Mouse (Mus musculus): ENCODE measurements around the gene Plekhb2. TPM values are rescaled to one million over a fixed set of nuclear protein-coding genes. Genes with fewer than 3 reads are reported as not detected.

Plekhb2 gene
- polyA plus RNA-seq, 1 experiment from 2014 or later: 18.3 TPM

DNA sequence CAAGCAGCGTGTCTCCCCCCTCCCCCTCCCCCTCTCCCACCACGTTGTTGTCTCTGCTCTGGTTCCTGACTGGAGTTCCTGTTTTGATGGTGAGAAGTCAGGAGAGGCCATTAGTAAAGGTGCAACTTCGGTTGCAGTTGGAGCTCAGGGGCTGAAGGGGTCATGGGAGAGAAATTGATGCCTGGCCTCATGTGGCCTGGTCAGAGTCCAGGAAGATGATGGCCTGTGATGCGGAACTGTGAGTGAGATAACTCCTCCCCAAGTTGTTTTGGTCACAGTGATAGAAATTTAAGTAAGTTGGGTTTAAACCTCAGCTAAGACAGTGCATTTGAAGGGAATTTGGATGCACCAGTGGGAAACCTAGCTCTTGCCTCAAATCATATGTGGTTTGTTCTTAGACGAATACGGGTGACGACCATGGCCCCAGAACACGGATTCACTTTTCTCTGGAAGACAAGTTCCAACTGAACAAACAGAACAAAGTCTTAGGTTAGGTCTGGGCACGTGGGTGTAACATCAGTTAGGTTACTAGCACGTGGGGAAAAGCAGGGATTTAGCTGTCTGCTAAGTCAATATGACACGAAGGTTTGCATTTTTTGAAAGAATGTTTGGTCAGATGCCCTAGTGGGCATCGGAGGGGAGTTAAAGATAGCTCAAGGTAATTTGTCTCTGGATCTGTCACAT, 5.4 kb downstream of the Plekhb2 start:
- H3K4me1 ChIP-seq (ENCODE audit: control insufficient read depth, insufficient read depth, low read length): no peaks in the 10 kb centered on the region
- H3K4me2 ChIP-seq (ENCODE audit: low read depth, low read length): no peak overlapping the region
- H3K27ac ChIP-seq (replicated peaks; ENCODE audit: low read depth, low read length): no peak overlapping the region
- H3K27me3 ChIP-seq (replicated peaks; ENCODE audit: control insufficient read depth, insufficient read depth, low read length): no peaks in the 10 kb centered on the region
- no peak overlapping the region for H3K4me3 ChIP-seq (ENCODE audit: low read depth, low read length)
- no peaks in the 10 kb centered on the region for H3K9me3 ChIP-seq (ENCODE audit: control insufficient read depth, low read length)
- H3K36me3 ChIP-seq (ENCODE audit: control insufficient read depth, insufficient read depth, low read length): no peaks in the 10 kb centered on the region
- WGBS: 65% methylated on average over 12 of the region's 12 CpGs
- DNase-seq (ENCODE audit: low spot score) (no peak), ATAC-seq (ENCODE audit: low read depth) (no peak)
- H3K9ac ChIP-seq (ENCODE audit: low read depth, low read length): no peak overlapping the region

DNA sequence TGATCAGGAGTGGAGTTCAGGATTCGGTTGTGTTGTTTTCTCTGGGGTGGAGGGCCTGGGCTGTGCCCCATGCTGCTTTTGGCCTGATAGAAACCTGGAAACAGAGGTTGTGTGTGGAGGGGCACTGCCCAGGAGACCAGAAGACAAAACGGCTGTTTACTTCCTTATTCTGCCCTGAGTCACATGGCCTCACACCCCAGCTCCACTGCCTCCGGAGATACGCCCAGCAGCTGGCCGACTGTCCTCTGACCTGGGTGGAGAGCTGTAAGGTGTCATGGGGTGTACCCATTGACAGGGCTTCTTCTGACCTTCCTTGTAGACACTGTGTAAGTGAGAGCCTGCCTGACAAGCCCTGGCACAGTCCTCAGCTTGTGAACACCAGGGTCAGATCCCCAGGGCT, 8.9 kb downstream of the Plekhb2 start:
- Histone ChIP-seq H3K27me3 (replicated peaks; ENCODE audit: control insufficient read depth, insufficient read depth, low read length) (no peaks in the 10 kb centered on the region), H3K4me1 (ENCODE audit: control insufficient read depth, insufficient read depth, low read length) (no peaks in the 10 kb centered on the region), H3K4me3 (ENCODE audit: low read depth, low read length) (no peak overlapping the region), H3K4me2 (ENCODE audit: low read depth, low read length) (no peak overlapping the region), H3K9me3 (ENCODE audit: control insufficient read depth, low read length) (no peaks in the 10 kb centered on the region), H3K36me3 (ENCODE audit: control insufficient read depth, insufficient read depth, low read length) (no peaks in the 10 kb centered on the region), H3K9ac (ENCODE audit: low read depth, low read length) (no peak overlapping the region), H3K27ac (replicated peaks; ENCODE audit: low read depth, low read length) (no peak overlapping the region)
- 74% methylated on average over 5 of the region's 5 CpGs for WGBS
- ATAC-seq (ENCODE audit: low read depth) (no peak), DNase-seq (ENCODE audit: low spot score) (no peak)

DNA sequence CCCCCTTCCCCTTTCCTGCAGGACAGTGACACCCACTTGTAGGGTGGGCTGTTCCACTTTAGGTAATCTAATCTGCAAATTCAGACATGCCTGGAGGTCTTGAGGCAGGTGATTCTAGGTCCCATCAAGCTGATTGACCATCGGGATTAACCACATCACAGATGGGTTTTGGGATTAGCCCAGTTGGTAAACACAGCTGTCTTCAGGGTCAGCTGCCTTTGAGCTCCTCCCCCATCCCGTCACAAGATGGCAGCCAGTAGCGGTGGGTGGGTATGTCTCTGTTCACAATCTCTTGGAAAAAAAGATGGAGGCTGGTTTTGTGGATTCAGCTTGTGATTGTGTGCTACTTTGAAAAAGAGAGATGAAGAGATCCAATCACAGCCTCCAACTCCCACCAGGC, 10.0 kb downstream of the Plekhb2 start:
- H3K27me3 ChIP-seq (replicated peaks; ENCODE audit: control insufficient read depth, insufficient read depth, low read length): no peaks in the 10 kb centered on the region
- H3K4me2 ChIP-seq (ENCODE audit: low read depth, low read length): no peak overlapping the region
- H3K9ac ChIP-seq (ENCODE audit: low read depth, low read length): no peak overlapping the region
- ATAC-seq (ENCODE audit: low read depth) (no peak), DNase-seq (ENCODE audit: low spot score) (no peak)
- no peak overlapping the region for H3K4me3 ChIP-seq (ENCODE audit: low read depth, low read length)
- no peaks in the 10 kb centered on the region for H3K9me3 ChIP-seq (ENCODE audit: control insufficient read depth, low read length)
- 79% methylated on average over 3 of the region's 3 CpGs for WGBS
- no peaks in the 10 kb centered on the region for H3K36me3 ChIP-seq (ENCODE audit: control insufficient read depth, insufficient read depth, low read length)
- no peaks in the 10 kb centered on the region for H3K4me1 ChIP-seq (ENCODE audit: control insufficient read depth, insufficient read depth, low read length)
- H3K27ac ChIP-seq (replicated peaks; ENCODE audit: low read depth, low read length): no peak overlapping the region

DNA sequence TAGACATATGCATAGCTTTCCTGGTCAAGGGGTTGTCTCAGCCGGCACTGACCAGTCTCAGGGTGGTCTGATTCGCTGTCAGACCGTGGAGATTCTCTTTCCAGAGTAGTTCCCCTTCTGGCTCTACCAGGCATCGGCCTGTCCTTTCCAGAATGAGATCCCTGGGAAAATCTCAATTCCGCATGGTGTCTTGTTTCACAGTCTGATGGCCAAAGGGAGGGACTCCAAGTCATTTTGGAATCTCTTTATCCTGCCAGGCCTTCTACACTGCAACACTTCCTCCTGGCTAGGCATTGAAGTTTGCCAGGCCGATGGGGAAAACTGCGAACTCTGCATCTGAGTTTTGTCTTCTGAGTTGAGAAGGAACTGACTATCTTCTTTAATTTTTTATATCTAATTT, 10.4 kb downstream of the Plekhb2 start:
- no peak overlapping the region for H3K9ac ChIP-seq (ENCODE audit: low read depth, low read length)
- no peaks in the 10 kb centered on the region for H3K9me3 ChIP-seq (ENCODE audit: control insufficient read depth, low read length)

DNA sequence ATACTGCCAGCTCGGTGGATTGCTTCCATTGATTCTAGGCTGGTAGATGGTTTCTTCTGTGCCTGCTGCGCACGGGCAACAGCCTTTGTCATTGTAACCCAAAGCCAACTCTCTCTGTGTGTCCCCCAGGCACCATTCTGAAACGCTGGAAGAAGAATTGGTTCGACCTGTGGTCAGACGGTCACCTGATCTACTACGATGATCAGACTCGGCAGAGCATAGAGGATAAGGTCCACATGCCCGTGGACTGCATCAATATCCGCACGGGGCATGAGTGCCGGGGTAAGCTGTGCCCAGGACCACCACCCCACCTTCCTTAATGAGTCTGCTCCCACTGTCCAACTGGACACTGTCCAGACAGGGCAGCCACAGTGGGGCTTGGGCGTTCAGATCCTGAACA, 13.1 kb downstream of the Plekhb2 start:
- ATAC-seq (ENCODE audit: low read depth): no peak
- H3K27ac ChIP-seq (replicated peaks; ENCODE audit: low read depth, low read length): no peak overlapping the region
- H3K9me3 ChIP-seq (ENCODE audit: control insufficient read depth, low read length): no peaks in the 10 kb centered on the region
- H3K27me3 ChIP-seq (replicated peaks; ENCODE audit: control insufficient read depth, insufficient read depth, low read length): no peaks in the 10 kb centered on the region
- DNase-seq (ENCODE audit: low spot score): no peak
- 89% methylated on average over 13 of the region's 13 CpGs for WGBS
- no peak overlapping the region for H3K9ac ChIP-seq (ENCODE audit: low read depth, low read length)
- H3K4me3 ChIP-seq (ENCODE audit: low read depth, low read length): no peak overlapping the region
- no peaks in the 10 kb centered on the region for H3K4me1 ChIP-seq (ENCODE audit: control insufficient read depth, insufficient read depth, low read length)
- no peak overlapping the region for H3K4me2 ChIP-seq (ENCODE audit: low read depth, low read length)
- H3K36me3 ChIP-seq (ENCODE audit: control insufficient read depth, insufficient read depth, low read length): no peaks in the 10 kb centered on the region

More for the DNA sequence above, 10.4 kb downstream of the Plekhb2 start:
- H3K4me1 ChIP-seq (ENCODE audit: control insufficient read depth, insufficient read depth, low read length): no peaks in the 10 kb centered on the region
- H3K27me3 ChIP-seq (replicated peaks; ENCODE audit: control insufficient read depth, insufficient read depth, low read length): no peaks in the 10 kb centered on the region
- no peak overlapping the region for H3K4me3 ChIP-seq (ENCODE audit: low read depth, low read length)
- no peak overlapping the region for H3K4me2 ChIP-seq (ENCODE audit: low read depth, low read length)
- ATAC-seq (ENCODE audit: low read depth) (no peak), DNase-seq (ENCODE audit: low spot score) (no peak)
- 88% methylated on average over 7 of the region's 7 CpGs for WGBS
- no peak overlapping the region for H3K27ac ChIP-seq (replicated peaks; ENCODE audit: low read depth, low read length)
- H3K36me3 ChIP-seq (ENCODE audit: control insufficient read depth, insufficient read depth, low read length): no peaks in the 10 kb centered on the region

DNA sequence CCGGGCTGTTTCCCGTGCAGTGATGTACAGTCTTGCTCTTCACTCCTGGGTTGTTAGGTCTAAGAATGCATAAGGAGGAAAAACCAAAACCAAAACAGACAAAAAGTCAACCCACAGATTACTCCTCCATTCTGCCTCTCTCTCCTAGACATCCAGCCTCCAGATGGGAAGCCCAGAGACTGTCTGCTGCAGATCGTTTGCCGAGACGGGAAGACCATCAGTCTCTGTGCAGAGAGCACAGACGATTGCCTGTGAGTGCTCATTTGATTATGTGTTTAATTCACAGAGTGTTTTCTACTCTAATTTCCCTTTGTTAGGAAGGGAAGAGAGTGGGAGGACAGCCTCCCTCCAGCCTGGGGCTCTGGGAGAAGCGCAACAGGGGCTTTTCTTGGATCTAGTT, 13.5 kb downstream of the Plekhb2 start:
- Histone ChIP-seq H3K36me3 (ENCODE audit: control insufficient read depth, insufficient read depth, low read length) (no peaks in the 10 kb centered on the region), H3K27ac (replicated peaks; ENCODE audit: low read depth, low read length) (no peak overlapping the region), H3K9ac (ENCODE audit: low read depth, low read length) (no peak overlapping the region), H3K4me1 (ENCODE audit: control insufficient read depth, insufficient read depth, low read length) (no peaks in the 10 kb centered on the region), H3K9me3 (ENCODE audit: control insufficient read depth, low read length) (no peaks in the 10 kb centered on the region), H3K4me2 (ENCODE audit: low read depth, low read length) (no peak overlapping the region), H3K27me3 (replicated peaks; ENCODE audit: control insufficient read depth, insufficient read depth, low read length) (no peaks in the 10 kb centered on the region), H3K4me3 (ENCODE audit: low read depth, low read length) (no peak overlapping the region)
- ATAC-seq (ENCODE audit: low read depth) (no peak), DNase-seq (ENCODE audit: low spot score) (no peak)
- 86% methylated on average over 7 of the region's 7 CpGs for WGBS

DNA sequence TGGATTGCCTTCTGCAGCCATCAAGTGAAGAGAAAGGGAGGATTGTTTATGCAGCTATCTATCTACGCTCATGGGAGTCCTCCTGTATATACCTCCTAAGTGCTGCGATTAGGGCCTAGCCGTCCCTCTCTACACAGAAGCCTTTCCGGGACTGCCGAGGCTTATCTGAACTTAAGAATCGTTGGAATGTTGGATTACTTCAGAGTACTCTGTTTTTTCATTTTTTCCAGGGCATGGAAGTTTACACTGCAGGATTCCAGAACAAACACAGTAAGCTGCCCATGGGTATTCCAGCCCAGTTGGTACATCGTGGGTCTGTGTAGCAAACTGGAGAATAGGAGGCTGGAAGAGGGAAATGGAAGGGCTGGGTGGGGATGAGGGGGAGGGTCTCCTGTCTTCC, 14.5 kb downstream of the Plekhb2 start:
- H3K36me3 ChIP-seq (ENCODE audit: control insufficient read depth, insufficient read depth, low read length): 0 out of 2 replicates have a peak, but pooled peaks cover 1% of the 10 kb centered on the region
- no peak overlapping the region for H3K4me2 ChIP-seq (ENCODE audit: low read depth, low read length)
- no peak overlapping the region for H3K27ac ChIP-seq (replicated peaks; ENCODE audit: low read depth, low read length)
- no peak for DNase-seq (ENCODE audit: low spot score)
- H3K4me1 ChIP-seq (ENCODE audit: control insufficient read depth, insufficient read depth, low read length): no peaks in the 10 kb centered on the region
- H3K9ac ChIP-seq (ENCODE audit: low read depth, low read length): no peak overlapping the region
- ATAC-seq (ENCODE audit: low read depth): no peak
- H3K27me3 ChIP-seq (replicated peaks; ENCODE audit: control insufficient read depth, insufficient read depth, low read length): no peaks in the 10 kb centered on the region
- H3K4me3 ChIP-seq (ENCODE audit: low read depth, low read length): no peak overlapping the region
- WGBS: 78% methylated on average over 7 of the region's 7 CpGs
- H3K9me3 ChIP-seq (ENCODE audit: control insufficient read depth, low read length): no peaks in the 10 kb centered on the region

DNA sequence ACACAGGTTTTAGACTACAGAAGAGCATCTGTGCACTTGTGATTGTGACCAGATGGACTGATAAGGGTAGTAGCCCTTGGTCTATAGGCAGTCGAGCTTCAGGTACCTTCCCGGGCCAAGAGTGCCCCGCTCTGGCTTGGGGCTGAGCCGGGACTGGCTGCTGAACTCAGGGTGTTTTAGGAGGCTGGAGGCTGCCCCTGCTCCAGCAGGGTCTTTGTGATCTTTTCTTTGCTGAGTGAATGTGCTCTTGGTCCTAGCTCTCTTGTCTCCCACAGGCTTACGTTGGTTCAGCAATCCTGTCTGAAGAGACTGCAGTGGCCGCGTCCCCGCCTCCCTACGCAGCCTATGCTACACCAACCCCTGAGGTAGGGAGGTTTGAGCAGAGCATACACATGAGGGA, 16.1 kb downstream of the Plekhb2 start:
- Histone ChIP-seq H3K4me2 (ENCODE audit: low read depth, low read length) (no peak overlapping the region), H3K36me3 (ENCODE audit: control insufficient read depth, insufficient read depth, low read length) (0 out of 2 replicates have a peak, but pooled peaks cover 5% of the 10 kb centered on the region), H3K4me1 (ENCODE audit: control insufficient read depth, insufficient read depth, low read length) (no peaks in the 10 kb centered on the region), H3K27ac (replicated peaks; ENCODE audit: low read depth, low read length) (no peak overlapping the region), H3K9me3 (ENCODE audit: control insufficient read depth, low read length) (no peaks in the 10 kb centered on the region), H3K9ac (ENCODE audit: low read depth, low read length) (no peak overlapping the region), H3K27me3 (replicated peaks; ENCODE audit: control insufficient read depth, insufficient read depth, low read length) (no peaks in the 10 kb centered on the region), H3K4me3 (ENCODE audit: low read depth, low read length) (no peak overlapping the region)
- ATAC-seq (ENCODE audit: low read depth) (no peak), DNase-seq (ENCODE audit: low spot score) (no peak)
- WGBS: 78% methylated on average over 9 of the region's 9 CpGs
